Mouse (Mus musculus) olfactory bulb, adult 2 months (tissue): ENCODE measurements around the gene Fam168b.

Experiments used
- CTCF ChIP-seq: fragments of 200-500 bp; IDR thresholded peaks from 2 replicates; pipeline ENCODE4 v1.5.1; 2012; ENCODE audit warnings: low read depth, mild to moderate bottlenecking, low read length, moderate library complexity; ENCODE audit not compliant: insufficient read depth
- POLR2A ChIP-seq: fragments of 200-500 bp; IDR thresholded peaks from 2 replicates; pipeline ENCODE4 v1.6.1; 2012; ENCODE audit warnings: mild to moderate bottlenecking, low read depth, low read length, moderate library complexity; ENCODE audit not compliant: insufficient read depth

GRCm38 (mm10) chr1:34842887-34843618 lies at the start of gene Fam168b:
- no peak for TF ChIP-seq CTCF
- peak; percentile 95 for TF ChIP-seq POLR2A
